Mouse (Mus musculus): Measurements from ENCODE around the gene Ccdc136. TPM values are rescaled to one million over a fixed set of nuclear protein-coding genes. Genes with fewer than 3 reads are reported as not detected.

Ccdc136 gene
- polyA plus RNA-seq, 1 experiment, result 0.23 TPM

GRCm38 (mm10) chr6:29431473-29431872, 35.4 kb downstream of the Ccdc136 start:
- Histone ChIP-seq H3K27me3 (ENCODE audit: control insufficient read depth, insufficient read depth, low read length) (peaks cover 14% of the 10 kb centered on the region), H3K4me3 (ENCODE audit: extremely low read depth, insufficient read depth, insufficient read length) (no peak overlapping the region)
- DNase-seq (ENCODE audit: low read depth in 1 of 2, low spot score in 2 of 2), result no peak

GRCm38 (mm10) chr6:29432156-29432555, 36.0 kb downstream of the Ccdc136 start:
- H3K27me3 ChIP-seq (ENCODE audit: control insufficient read depth, insufficient read depth, low read length), result peaks cover 14% of the 10 kb centered on the region
- no peaks in the 10 kb centered on the region for H3K36me3 ChIP-seq (ENCODE audit: control insufficient read depth, insufficient read depth, low read length)
- no peak for TF ChIP-seq CTCF (IDR thresholded peaks at IDR 0.05; ENCODE audit: extremely low read depth, insufficient read depth, insufficient read length, insufficient replicate concordance)
- no peak for TF ChIP-seq POLR2A (IDR thresholded peaks at IDR 0.05; ENCODE audit: low read depth, low read length)
- peaks cover 5% of the 10 kb centered on the region for H3K4me1 ChIP-seq (ENCODE audit: control insufficient read depth, insufficient read depth, insufficient read length)
- WGBS, result 55% methylated on average over 3 of the region's 3 CpGs
- no peak overlapping the region for H3K27ac ChIP-seq (ENCODE audit: insufficient read depth, low read length)
- no peak overlapping the region for H3K4me3 ChIP-seq (ENCODE audit: extremely low read depth, insufficient read depth, insufficient read length)
- DNase-seq (ENCODE audit: low read depth in 1 of 2, low spot score in 2 of 2), result no peak

More at GRCm38 (mm10) chr6:29431473-29431872, 35.4 kb downstream of the Ccdc136 start:
- no peak overlapping the region for H3K27ac ChIP-seq (ENCODE audit: insufficient read depth, low read length)
- H3K4me1 ChIP-seq (ENCODE audit: control insufficient read depth, insufficient read depth, insufficient read length), result peaks cover 5% of the 10 kb centered on the region
- H3K36me3 ChIP-seq (ENCODE audit: control insufficient read depth, insufficient read depth, low read length), result no peaks in the 10 kb centered on the region
- TF ChIP-seq CTCF (IDR thresholded peaks at IDR 0.05; ENCODE audit: extremely low read depth, insufficient read depth, insufficient read length, insufficient replicate concordance) (no peak), POLR2A (IDR thresholded peaks at IDR 0.05; ENCODE audit: low read depth, low read length) (no peak)
- WGBS, result 73% methylated on average over 5 of the region's 5 CpGs

GRCm38 (mm10) chr6:29432676-29433037, 36.5 kb downstream of the Ccdc136 start:
- no peak for DNase-seq (ENCODE audit: low read depth in 1 of 2, low spot score in 2 of 2)
- TF ChIP-seq POLR2A (IDR thresholded peaks at IDR 0.05; ENCODE audit: low read depth, low read length) (no peak), CTCF (IDR thresholded peaks at IDR 0.05; ENCODE audit: extremely low read depth, insufficient read depth, insufficient read length, insufficient replicate concordance) (no peak)
- Histone ChIP-seq H3K27me3 (ENCODE audit: control insufficient read depth, insufficient read depth, low read length) (peaks cover 14% of the 10 kb centered on the region), H3K27ac (ENCODE audit: insufficient read depth, low read length) (no peak overlapping the region), H3K4me1 (ENCODE audit: control insufficient read depth, insufficient read depth, insufficient read length) (peaks cover 5% of the 10 kb centered on the region), H3K36me3 (ENCODE audit: control insufficient read depth, insufficient read depth, low read length) (no peaks in the 10 kb centered on the region), H3K4me3 (ENCODE audit: extremely low read depth, insufficient read depth, insufficient read length) (no peak overlapping the region)

GRCm38 (mm10) chr6:29433038-29433803, 37.1 kb downstream of the Ccdc136 start, which contains the start of gene Flnc:
Gene Flnc, plus strand, starts transcription at chr6:29433256.
- H3K27ac ChIP-seq (ENCODE audit: insufficient read depth, low read length), result no peak within 1 kb of the TSS
- H3K4me3 ChIP-seq (ENCODE audit: extremely low read depth, insufficient read depth, insufficient read length), result peak within 1 kb of the TSS; percentile 37; the same call in 1 of the 2 replicates
- TF ChIP-seq POLR2A (IDR thresholded peaks at IDR 0.05; ENCODE audit: low read depth, low read length) (no peak), CTCF (IDR thresholded peaks at IDR 0.05; ENCODE audit: extremely low read depth, insufficient read depth, insufficient read length, insufficient replicate concordance) (no peak)
- WGBS, result 4% methylated on average over 69 of the region's 77 CpGs
- no peak for DNase-seq (ENCODE audit: low read depth in 1 of 2, low spot score in 2 of 2)
- H3K36me3 ChIP-seq (ENCODE audit: control insufficient read depth, insufficient read depth, low read length), result no peaks in the 10 kb centered on the region
- H3K27me3 ChIP-seq (ENCODE audit: control insufficient read depth, insufficient read depth, low read length), result peaks cover 14% of the 10 kb centered on the region
- peaks cover 5% of the 10 kb centered on the region for H3K4me1 ChIP-seq (ENCODE audit: control insufficient read depth, insufficient read depth, insufficient read length)

GRCm38 (mm10) chr6:29433804-29434795, 38.0 kb downstream of the Ccdc136 start:
- Histone ChIP-seq H3K4me3 (ENCODE audit: extremely low read depth, insufficient read depth, insufficient read length) (0 out of 2 replicates have a peak overlapping the region, but pooled peaks have one; percentile 37), H3K4me1 (ENCODE audit: control insufficient read depth, insufficient read depth, insufficient read length) (peaks cover 5% of the 10 kb centered on the region), H3K27ac (ENCODE audit: insufficient read depth, low read length) (no peak overlapping the region), H3K36me3 (ENCODE audit: control insufficient read depth, insufficient read depth, low read length) (no peaks in the 10 kb centered on the region), H3K27me3 (ENCODE audit: control insufficient read depth, insufficient read depth, low read length) (peaks cover 14% of the 10 kb centered on the region)
- TF ChIP-seq POLR2A (IDR thresholded peaks at IDR 0.05; ENCODE audit: low read depth, low read length), result no peak
- no peak for TF ChIP-seq CTCF (IDR thresholded peaks at IDR 0.05; ENCODE audit: extremely low read depth, insufficient read depth, insufficient read length, insufficient replicate concordance)
- 16% methylated on average over 27 of the region's 27 CpGs for WGBS
- DNase-seq (ENCODE audit: low read depth in 1 of 2, low spot score in 2 of 2), result no peak

GRCm38 (mm10) chr6:29434911-29435691, 39.0 kb downstream of the Ccdc136 start:
- no peak overlapping the region for H3K27ac ChIP-seq (ENCODE audit: insufficient read depth, low read length)
- 22% methylated on average over 12 of the region's 13 CpGs for WGBS
- H3K36me3 ChIP-seq (ENCODE audit: control insufficient read depth, insufficient read depth, low read length), result no peaks in the 10 kb centered on the region
- no peak overlapping the region for H3K4me3 ChIP-seq (ENCODE audit: extremely low read depth, insufficient read depth, insufficient read length)
- no peak for TF ChIP-seq CTCF (IDR thresholded peaks at IDR 0.05; ENCODE audit: extremely low read depth, insufficient read depth, insufficient read length, insufficient replicate concordance)
- TF ChIP-seq POLR2A (IDR thresholded peaks at IDR 0.05; ENCODE audit: low read depth, low read length), result no peak
- no peak for DNase-seq (ENCODE audit: low read depth in 1 of 2, low spot score in 2 of 2)
- peaks cover 14% of the 10 kb centered on the region for H3K27me3 ChIP-seq (ENCODE audit: control insufficient read depth, insufficient read depth, low read length)
- H3K4me1 ChIP-seq (ENCODE audit: control insufficient read depth, insufficient read depth, insufficient read length), result peaks cover 5% of the 10 kb centered on the region

All from spleen, adult 2 months (tissue).